Mouse (Mus musculus): ENCODE results near the gene Clip2.

The Clip2 gene

GRCm38 (mm10) chr5:134552110-134552972 lies at the start of gene Clip2:
TSS of gene Clip2 (minus strand) at chr5:134552434.
- peak; percentile 80 for DNase-seq (ENCODE audit: low read depth)

- no peak for DNase-seq (ENCODE audit: low read depth)
These were observed 45.5 kb upstream of the Clip2 start for GRCm38 (mm10) chr5:134597711-134598110.

GRCm38 (mm10) chr5:134593093-134593492 lies 40.9 kb upstream of the Clip2 start:
- DNase-seq (ENCODE audit: low read depth) = no peak

- no peak for DNase-seq (ENCODE audit: low read depth)
These were observed 39.9 kb upstream of the Clip2 start for GRCm38 (mm10) chr5:134592026-134592581.

- DNase-seq (ENCODE audit: low read depth) = no peak
These were observed 37.7 kb upstream of the Clip2 start for GRCm38 (mm10) chr5:134589900-134590299.

- no peak for DNase-seq (ENCODE audit: low read depth)
These were observed 32.6 kb upstream of the Clip2 start for GRCm38 (mm10) chr5:134584798-134585197.

- no peak for DNase-seq (ENCODE audit: low read depth)
These were observed 31.6 kb upstream of the Clip2 start for GRCm38 (mm10) chr5:134583884-134584213.

- no peak for DNase-seq (ENCODE audit: low read depth)
These were observed 31.0 kb upstream of the Clip2 start for GRCm38 (mm10) chr5:134583006-134583883.

- peak; percentile 93 for DNase-seq (ENCODE audit: low read depth)
These were observed 30.1 kb upstream of the Clip2 start for GRCm38 (mm10) chr5:134582221-134582907.

GRCm38 (mm10) chr5:134581146-134581545 lies 28.9 kb upstream of the Clip2 start, which contains the start of gene Rfc2:
TSS of gene Rfc2 (plus strand) at chr5:134581366.
- DNase-seq (ENCODE audit: low read depth) = no peak

- DNase-seq (ENCODE audit: low read depth) = no peak
These were observed 26.9 kb upstream of the Clip2 start for GRCm38 (mm10) chr5:134579135-134579534.

- DNase-seq (ENCODE audit: low read depth) = no peak
These were observed 25.3 kb upstream of the Clip2 start for GRCm38 (mm10) chr5:134577534-134577933.

GRCm38 (mm10) chr5:134576517-134577220 lies 24.4 kb upstream of the Clip2 start:
- no peak for DNase-seq (ENCODE audit: low read depth)

- no peak for DNase-seq (ENCODE audit: low read depth)
These were observed 23.6 kb upstream of the Clip2 start for GRCm38 (mm10) chr5:134575833-134576232.

GRCm38 (mm10) chr5:134572508-134573214 lies 20.4 kb upstream of the Clip2 start:
- DNase-seq (ENCODE audit: low read depth) = no peak

- DNase-seq (ENCODE audit: low read depth) = no peak
These were observed 19.7 kb upstream of the Clip2 start for GRCm38 (mm10) chr5:134571730-134572507.

- no peak for DNase-seq (ENCODE audit: low read depth)
These were observed 16.8 kb upstream of the Clip2 start for GRCm38 (mm10) chr5:134568964-134569491.

GRCm38 (mm10) chr5:134568030-134568429 lies 15.8 kb upstream of the Clip2 start:
- DNase-seq (ENCODE audit: low read depth) = no peak

GRCm38 (mm10) chr5:134567445-134567844 lies 15.2 kb upstream of the Clip2 start:
- no peak for DNase-seq (ENCODE audit: low read depth)

GRCm38 (mm10) chr5:134565696-134566095 lies 13.5 kb upstream of the Clip2 start:
- DNase-seq (ENCODE audit: low read depth) = no peak

Measured in c-Kit-positive CD71-negative TER-119-negative erythroid progenitor cells, embryonic 14.5 days (primary cell).